Mouse (Mus musculus): ENCODE measurements around the gene Smurf1. TPM values are rescaled to one million over a fixed set of nuclear protein-coding genes. Genes with fewer than 3 reads are reported as not detected.

Smurf1 gene
- polyA plus RNA-seq, 1 experiment from 2014 or later = 3.5 TPM

DNA sequence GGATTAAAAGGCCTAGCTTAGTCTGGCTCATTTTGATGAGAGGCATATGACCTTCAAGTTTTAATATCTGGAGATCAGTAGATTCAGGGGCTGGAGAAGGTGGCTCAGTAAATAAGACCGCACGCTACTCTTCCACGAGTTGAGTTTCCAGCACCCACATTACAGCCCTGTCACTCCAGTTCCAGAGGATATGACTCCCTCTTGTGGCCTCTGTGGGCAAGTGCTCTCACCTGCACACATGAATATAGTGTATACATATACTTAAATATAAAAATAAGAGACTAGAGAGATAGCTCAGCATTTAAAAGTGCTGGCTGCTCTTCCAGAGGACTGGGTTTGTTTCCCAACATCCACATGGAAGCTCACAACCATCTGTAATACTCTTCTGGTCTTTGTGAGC lies 113.8 kb downstream of the Smurf1 start:
- Histone ChIP-seq H3K4me3 (ENCODE audit: low read length) (no peak overlapping the region), H3K9ac (ENCODE audit: low read depth, low read length) (no peak overlapping the region), H3K4me1 (ENCODE audit: control insufficient read depth, insufficient read depth, low read length) (no peaks in the 10 kb centered on the region), H3K36me3 (ENCODE audit: control insufficient read depth, insufficient read depth, low read length) (peaks cover 39% of the 10 kb centered on the region), H3K4me2 (ENCODE audit: low read depth, low read length) (no peak overlapping the region), H3K27me3 (replicated peaks; ENCODE audit: control insufficient read depth, insufficient read depth, low read length) (no peaks in the 10 kb centered on the region), H3K9me3 (ENCODE audit: control insufficient read depth, low read length) (no peaks in the 10 kb centered on the region), H3K27ac (ENCODE audit: low read length) (no peak overlapping the region)
- ATAC-seq = no peak
- 96% methylated on average over 3 of the region's 3 CpGs for WGBS

DNA sequence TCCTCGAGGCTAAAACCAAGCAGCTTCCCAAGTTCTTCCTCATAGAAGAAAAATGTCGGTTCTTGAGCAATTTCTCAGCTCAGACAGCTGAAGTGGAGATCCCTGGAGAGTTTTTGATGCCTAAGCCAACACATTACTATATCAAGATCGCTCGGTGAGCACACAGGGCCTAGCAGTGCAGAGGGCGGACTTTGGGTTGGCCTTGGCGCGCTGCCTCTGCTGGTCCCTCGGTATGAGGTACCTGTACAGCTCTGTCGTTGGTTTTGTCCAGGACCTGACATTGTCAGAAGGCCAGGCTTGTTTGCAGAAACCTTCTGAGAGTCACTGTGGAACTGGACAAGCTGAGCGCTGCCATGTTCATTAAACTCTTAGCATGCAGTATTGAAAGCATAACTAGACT lies 115.7 kb downstream of the Smurf1 start:
- Histone ChIP-seq H3K36me3 (ENCODE audit: control insufficient read depth, insufficient read depth, low read length) (peaks cover 40% of the 10 kb centered on the region), H3K27me3 (replicated peaks; ENCODE audit: control insufficient read depth, insufficient read depth, low read length) (no peaks in the 10 kb centered on the region), H3K9ac (ENCODE audit: low read depth, low read length) (no peak overlapping the region), H3K27ac (ENCODE audit: low read length) (no peak overlapping the region), H3K4me3 (ENCODE audit: low read length) (no peak overlapping the region), H3K4me2 (ENCODE audit: low read depth, low read length) (no peak overlapping the region), H3K4me1 (ENCODE audit: control insufficient read depth, insufficient read depth, low read length) (no peaks in the 10 kb centered on the region), H3K9me3 (ENCODE audit: control insufficient read depth, low read length) (no peaks in the 10 kb centered on the region)
- WGBS = 88% methylated on average over 10 of the region's 10 CpGs
- no peak for ATAC-seq

DNA sequence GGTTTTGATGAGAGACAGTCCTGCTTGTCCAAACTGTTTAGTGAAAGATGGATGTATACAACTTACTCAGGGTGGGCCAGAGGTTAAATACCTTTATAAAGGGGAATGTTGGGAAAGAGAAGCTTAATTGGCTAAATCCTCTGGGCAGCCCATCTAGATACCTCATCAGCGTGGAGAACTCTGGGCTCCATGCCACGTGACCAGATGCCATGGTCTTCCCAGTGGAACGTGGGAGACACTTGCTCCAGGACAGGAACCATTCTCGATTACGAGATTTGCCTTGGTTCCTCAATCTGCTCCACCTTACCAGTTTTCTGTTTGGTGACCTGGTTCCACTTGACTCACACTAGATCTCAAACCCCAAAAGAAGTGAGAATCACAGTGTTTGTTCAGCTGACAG lies 116.9 kb downstream of the Smurf1 start:
- Histone ChIP-seq H3K27me3 (replicated peaks; ENCODE audit: control insufficient read depth, insufficient read depth, low read length) (no peaks in the 10 kb centered on the region), H3K36me3 (ENCODE audit: control insufficient read depth, insufficient read depth, low read length) (peaks cover 43% of the 10 kb centered on the region), H3K4me1 (ENCODE audit: control insufficient read depth, insufficient read depth, low read length) (no peaks in the 10 kb centered on the region), H3K4me2 (ENCODE audit: low read depth, low read length) (no peak overlapping the region), H3K9me3 (ENCODE audit: control insufficient read depth, low read length) (no peaks in the 10 kb centered on the region), H3K9ac (ENCODE audit: low read depth, low read length) (no peak overlapping the region), H3K27ac (ENCODE audit: low read length) (no peak overlapping the region), H3K4me3 (ENCODE audit: low read length) (no peak overlapping the region)
- WGBS = 71% methylated on average over 5 of the region's 5 CpGs
- no peak for ATAC-seq

- WGBS = 96% methylated on average over 20 of the region's 20 CpGs
These were observed 120.3 kb downstream of the Smurf1 start for GRCm38 (mm10) chr5:144845352-144845751.

DNA sequence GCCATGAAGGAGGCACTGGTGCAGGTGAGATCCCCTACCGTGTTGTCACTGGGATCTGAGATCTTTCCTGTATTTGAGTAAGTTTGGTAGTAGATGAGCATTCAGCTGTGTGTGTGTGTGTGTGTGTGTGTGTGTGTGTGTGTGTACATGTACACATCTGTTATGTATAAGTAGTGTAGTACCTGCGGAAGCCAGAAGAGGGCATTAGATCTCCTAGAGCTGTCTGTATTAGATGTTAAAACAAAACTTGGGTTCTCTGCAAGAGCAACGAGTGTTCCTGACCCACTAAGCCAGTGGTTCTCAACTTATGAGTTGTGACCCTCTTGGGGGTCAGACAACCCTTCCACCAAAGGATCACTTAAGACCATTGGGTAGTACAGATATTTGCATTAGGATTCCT lies 129.5 kb downstream of the Smurf1 start:
- 95% methylated on average over 3 of the region's 3 CpGs for WGBS
- Histone ChIP-seq H3K9ac (ENCODE audit: low read depth, low read length) (no peak overlapping the region), H3K4me3 (ENCODE audit: low read length) (no peak overlapping the region), H3K27me3 (replicated peaks; ENCODE audit: control insufficient read depth, insufficient read depth, low read length) (no peaks in the 10 kb centered on the region), H3K27ac (ENCODE audit: low read length) (no peak overlapping the region), H3K4me2 (ENCODE audit: low read depth, low read length) (no peak overlapping the region), H3K9me3 (ENCODE audit: control insufficient read depth, low read length) (no peaks in the 10 kb centered on the region), H3K36me3 (ENCODE audit: control insufficient read depth, insufficient read depth, low read length) (peaks cover 40% of the 10 kb centered on the region), H3K4me1 (ENCODE audit: control insufficient read depth, insufficient read depth, low read length) (no peaks in the 10 kb centered on the region)
- no peak for ATAC-seq

More at GRCm38 (mm10) chr5:144845352-144845751, 120.3 kb downstream of the Smurf1 start:
- no peak for ATAC-seq
- H3K4me1 ChIP-seq (ENCODE audit: control insufficient read depth, insufficient read depth, low read length) = no peaks in the 10 kb centered on the region
- H3K27me3 ChIP-seq (replicated peaks; ENCODE audit: control insufficient read depth, insufficient read depth, low read length) = no peaks in the 10 kb centered on the region
- H3K4me2 ChIP-seq (ENCODE audit: low read depth, low read length) = no peak overlapping the region
- H3K36me3 ChIP-seq (ENCODE audit: control insufficient read depth, insufficient read depth, low read length) = peaks cover 30% of the 10 kb centered on the region
- no peaks in the 10 kb centered on the region for H3K9me3 ChIP-seq (ENCODE audit: control insufficient read depth, low read length)
- no peak overlapping the region for H3K27ac ChIP-seq (ENCODE audit: low read length)
- H3K4me3 ChIP-seq (ENCODE audit: low read length) = no peak overlapping the region
- no peak overlapping the region for H3K9ac ChIP-seq (ENCODE audit: low read depth, low read length)

GRCm38 (mm10) chr5:144831840-144832469 lies 133.7 kb downstream of the Smurf1 start:
- ATAC-seq = peak; percentile 21; the same call in 1 of the 2 replicates
- 86% methylated on average over 9 of the region's 9 CpGs for WGBS
- peaks cover 54% of the 10 kb centered on the region for H3K36me3 ChIP-seq (ENCODE audit: control insufficient read depth, insufficient read depth, low read length)
- H3K27ac ChIP-seq (ENCODE audit: low read length) = no peak overlapping the region
- no peak overlapping the region for H3K4me3 ChIP-seq (ENCODE audit: low read length)
- H3K9ac ChIP-seq (ENCODE audit: low read depth, low read length) = no peak overlapping the region
- H3K4me1 ChIP-seq (ENCODE audit: control insufficient read depth, insufficient read depth, low read length) = no peaks in the 10 kb centered on the region
- no peaks in the 10 kb centered on the region for H3K9me3 ChIP-seq (ENCODE audit: control insufficient read depth, low read length)
- no peaks in the 10 kb centered on the region for H3K27me3 ChIP-seq (replicated peaks; ENCODE audit: control insufficient read depth, insufficient read depth, low read length)
- no peak overlapping the region for H3K4me2 ChIP-seq (ENCODE audit: low read depth, low read length)

DNA sequence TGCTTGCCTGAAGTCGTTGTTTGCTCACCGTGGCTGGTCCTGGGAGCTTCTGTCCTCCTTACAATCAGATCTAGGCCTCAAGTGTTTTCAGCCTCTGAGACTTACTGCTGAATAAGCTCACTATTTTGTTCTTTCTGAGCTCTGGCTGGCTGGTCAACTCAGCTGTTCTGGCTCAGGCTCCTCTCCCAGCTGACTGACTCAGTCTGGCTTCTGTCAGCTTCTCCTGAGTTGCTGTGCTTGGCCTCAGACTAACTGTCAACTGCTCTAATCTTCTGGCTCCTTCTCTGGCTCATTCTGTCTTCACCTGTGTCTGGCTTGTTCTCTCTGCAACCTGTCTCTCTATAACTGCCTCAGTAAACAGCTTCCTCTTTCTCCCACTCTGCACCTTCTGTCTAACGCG lies 136.0 kb downstream of the Smurf1 start:
- 90% methylated on average over 4 of the region's 4 CpGs for WGBS
- no peak for ATAC-seq

GRCm38 (mm10) chr5:144828365-144829102 lies 137.1 kb downstream of the Smurf1 start:
- H3K36me3 ChIP-seq (ENCODE audit: control insufficient read depth, insufficient read depth, low read length) = peaks cover 47% of the 10 kb centered on the region
- no peaks in the 10 kb centered on the region for H3K4me1 ChIP-seq (ENCODE audit: control insufficient read depth, insufficient read depth, low read length)
- H3K4me2 ChIP-seq (ENCODE audit: low read depth, low read length) = no peak overlapping the region
- WGBS = 93% methylated on average over 20 of the region's 20 CpGs
- H3K9ac ChIP-seq (ENCODE audit: low read depth, low read length) = no peak overlapping the region
- no peak overlapping the region for H3K27ac ChIP-seq (ENCODE audit: low read length)
- no peak overlapping the region for H3K4me3 ChIP-seq (ENCODE audit: low read length)
- no peak for ATAC-seq
- no peaks in the 10 kb centered on the region for H3K9me3 ChIP-seq (ENCODE audit: control insufficient read depth, low read length)
- no peaks in the 10 kb centered on the region for H3K27me3 ChIP-seq (replicated peaks; ENCODE audit: control insufficient read depth, insufficient read depth, low read length)

More for the DNA sequence above, 136.0 kb downstream of the Smurf1 start:
- no peak overlapping the region for H3K9ac ChIP-seq (ENCODE audit: low read depth, low read length)
- H3K4me1 ChIP-seq (ENCODE audit: control insufficient read depth, insufficient read depth, low read length) = no peaks in the 10 kb centered on the region
- no peaks in the 10 kb centered on the region for H3K27me3 ChIP-seq (replicated peaks; ENCODE audit: control insufficient read depth, insufficient read depth, low read length)
- H3K4me2 ChIP-seq (ENCODE audit: low read depth, low read length) = no peak overlapping the region
- no peak overlapping the region for H3K27ac ChIP-seq (ENCODE audit: low read length)
- H3K36me3 ChIP-seq (ENCODE audit: control insufficient read depth, insufficient read depth, low read length) = peaks cover 53% of the 10 kb centered on the region
- H3K4me3 ChIP-seq (ENCODE audit: low read length) = no peak overlapping the region
- no peaks in the 10 kb centered on the region for H3K9me3 ChIP-seq (ENCODE audit: control insufficient read depth, low read length)
